Mouse (Mus musculus) brain, embryonic 14.5 days (tissue): ENCODE results near the gene Plekha6.

Experiments
- CTCF ChIP-seq: fragments of 200-500 bp; IDR thresholded peaks from 2 replicates; pipeline ENCODE4 v1.5.1; 2012; ENCODE audit warnings: inconsistent platforms, mild to moderate bottlenecking, moderate library complexity, borderline replicate concordance; ENCODE audit not compliant: insufficient read depth, insufficient read length; ENCODE audit errors: extremely low read depth
- POLR2A ChIP-seq: fragments of 200-500 bp; IDR thresholded peaks from 2 replicates; pipeline ENCODE4 v1.6.1; 2012; ENCODE audit warnings: mild to moderate bottlenecking, inconsistent platforms, borderline replicate concordance; ENCODE audit not compliant: poor library complexity, insufficient read depth, insufficient read length, severe bottlenecking; ENCODE audit errors: extremely low read depth

DNA sequence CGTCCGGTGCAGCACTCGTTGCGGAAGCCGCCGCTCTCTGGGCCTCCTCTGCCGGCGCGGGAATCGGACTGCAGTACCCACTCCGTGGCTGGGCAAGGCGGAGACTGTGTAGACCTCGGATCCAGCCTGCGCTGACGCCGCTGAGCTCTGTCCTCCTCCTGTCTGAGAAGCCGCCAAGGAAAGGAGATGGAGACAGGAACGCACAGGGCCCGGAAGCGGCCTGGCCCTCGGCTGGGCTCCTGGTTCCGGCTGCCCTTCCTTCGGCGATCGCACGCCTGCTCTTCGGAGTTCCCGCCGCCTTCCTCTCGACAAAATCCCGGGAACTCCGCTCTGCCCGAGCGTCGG is 32.5 kb upstream of the Plekha6 start:
- TF ChIP-seq CTCF (no peak), POLR2A (no peak)
